Mouse (Mus musculus) embryonic facial prominence, embryonic 14.5 days (tissue): ENCODE data around the gene Hspbap1. TPM values are rescaled to one million over a fixed set of nuclear protein-coding genes. Genes with fewer than 3 reads are reported as not detected.

Source experiments
- ATAC-seq: fragments of 200-750 bp; cut with Nextera tagmentation; 2 replicates; pipeline ENCODE4 v1.8.0; 2017; ENCODE audit warnings: low read depth, moderate number of reproducible peaks, moderate TSS enrichment
- DNase-seq: peaks from one replicate; pipeline ENCODE4 v3.0.0-alpha.2; 2015; ENCODE audit warnings: low spot score
- H3K27ac ChIP-seq: fragments of 300-500 bp; sonication (generic); replicated peaks from 2 replicates; pipeline ENCODE4 v1.5.1; 2014; ENCODE audit warnings: low read depth, mild to moderate bottlenecking, low read length, moderate library complexity
- H3K27me3 ChIP-seq: fragments of 300-500 bp; sonication (generic); replicated peaks from 2 replicates; pipeline ENCODE4 v1.6.1; 2014; ENCODE audit warnings: low read length; ENCODE audit not compliant: control insufficient read depth, insufficient read depth
- H3K36me3 ChIP-seq: fragments of 300-500 bp; sonication (generic); 2 replicates; pipeline ENCODE4 v1.6.1; 2014; ENCODE audit warnings: low read length, mixed read lengths; ENCODE audit not compliant: control insufficient read depth, insufficient read depth
- H3K4me1 ChIP-seq: fragments of 300-500 bp; sonication (generic); 2 replicates; pipeline ENCODE4 v1.6.1; 2014; ENCODE audit warnings: antibody characterized with exemption, low read length; ENCODE audit not compliant: control insufficient read depth, insufficient read depth
- H3K4me2 ChIP-seq: fragments of 300-500 bp; sonication (generic); 2 replicates; pipeline ENCODE4 v1.6.1; 2014; ENCODE audit warnings: low read depth, mild to moderate bottlenecking, low read length, moderate library complexity, mixed read lengths
- H3K4me3 ChIP-seq: fragments of 300-500 bp; sonication (generic); 2 replicates; pipeline ENCODE4 v1.5.1; 2014; ENCODE audit warnings: low read depth, mild to moderate bottlenecking, low read length
- H3K9ac ChIP-seq: fragments of 300-500 bp; sonication (generic); 2 replicates; pipeline ENCODE4 v1.6.1; 2014; ENCODE audit warnings: low read depth, mild to moderate bottlenecking, low read length, moderate library complexity, mixed read lengths
- H3K9me3 ChIP-seq: fragments of 300-500 bp; sonication (generic); 2 replicates; pipeline ENCODE4 v1.6.1; 2016; ENCODE audit warnings: low read length; ENCODE audit not compliant: control insufficient read depth
- WGBS: fragments of 180-500 bp; shearing (Covaris S2); extraction: QIAGEN DNeasy Blood & Tissue Kit; methylation state at CpG from one replicate; pipeline ENCODE4 v1.1.7; 2014; 5-methylcytosine and 5-hydroxymethylcytosine counted together
- polyA plus RNA-seq: library from polyadenylated mRNA; unstranded; fragments of >200 nt; fragmentation: Nextera tagmentation; extraction: Ambion mirVana; gene quantifications from 2 replicates; pipeline ENCODE4 v1.2.1, GENCODE M21; 2014

The Hspbap1 gene
- polyA plus RNA-seq, 1 experiment from 2014 or later: 13.9 TPM

DNA sequence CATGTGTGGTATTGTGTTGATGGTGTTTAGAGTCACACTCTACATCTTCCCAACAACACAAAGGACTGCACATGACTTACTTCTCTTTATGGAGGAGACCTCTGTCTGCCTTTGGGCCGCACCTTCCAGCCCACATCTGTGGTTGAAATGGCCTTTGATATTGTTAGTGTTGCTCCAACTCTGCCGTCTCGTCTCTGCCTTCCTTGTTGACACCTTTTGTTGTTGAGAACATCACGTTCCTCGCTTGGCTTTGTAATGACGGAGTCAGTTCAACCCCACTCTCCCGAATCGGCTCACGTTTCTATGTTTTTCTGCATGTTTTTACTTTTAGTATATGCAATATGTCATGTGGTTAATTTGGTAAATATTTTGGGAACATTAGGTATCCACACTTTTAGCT, 10.9 kb downstream of the Hspbap1 start:
- DNase-seq: no peak
- ATAC-seq: no peak
- Histone ChIP-seq H3K9me3 (no peaks in the 10 kb centered on the region), H3K36me3 (no peaks in the 10 kb centered on the region), H3K4me1 (no peaks in the 10 kb centered on the region), H3K27ac (no peak overlapping the region), H3K4me3 (no peak overlapping the region), H3K9ac (no peak overlapping the region), H3K27me3 (no peaks in the 10 kb centered on the region), H3K4me2 (no peak overlapping the region)
- 90% methylated on average over 9 of the region's 9 CpGs for WGBS

DNA sequence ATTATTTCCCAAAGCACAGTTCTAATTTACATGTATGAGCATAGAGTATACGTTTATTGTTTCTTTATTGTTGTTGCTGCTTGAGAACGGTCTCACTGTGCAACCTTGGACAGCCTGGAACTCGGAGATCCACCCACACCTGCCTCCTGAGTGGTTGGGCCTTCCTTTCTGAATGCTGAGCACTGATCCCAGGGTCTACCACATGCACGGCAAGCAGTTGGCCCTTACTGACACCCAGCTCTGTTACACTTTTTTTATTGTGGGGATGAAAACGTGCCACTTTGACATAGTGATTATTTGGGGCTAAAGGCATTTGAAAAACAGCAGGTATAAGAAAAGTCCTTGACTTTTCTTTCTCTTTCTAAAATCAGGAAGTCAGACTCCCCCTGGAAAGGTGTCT, 11.5 kb downstream of the Hspbap1 start:
- no peak overlapping the region for H3K4me3 ChIP-seq
- no peaks in the 10 kb centered on the region for H3K9me3 ChIP-seq
- no peaks in the 10 kb centered on the region for H3K27me3 ChIP-seq
- no peaks in the 10 kb centered on the region for H3K4me1 ChIP-seq
- H3K27ac ChIP-seq: no peak overlapping the region
- DNase-seq: no peak
- H3K4me2 ChIP-seq: no peak overlapping the region
- no peaks in the 10 kb centered on the region for H3K36me3 ChIP-seq
- WGBS: 87% methylated on average over 5 of the region's 5 CpGs
- no peak overlapping the region for H3K9ac ChIP-seq
- no peak for ATAC-seq

DNA sequence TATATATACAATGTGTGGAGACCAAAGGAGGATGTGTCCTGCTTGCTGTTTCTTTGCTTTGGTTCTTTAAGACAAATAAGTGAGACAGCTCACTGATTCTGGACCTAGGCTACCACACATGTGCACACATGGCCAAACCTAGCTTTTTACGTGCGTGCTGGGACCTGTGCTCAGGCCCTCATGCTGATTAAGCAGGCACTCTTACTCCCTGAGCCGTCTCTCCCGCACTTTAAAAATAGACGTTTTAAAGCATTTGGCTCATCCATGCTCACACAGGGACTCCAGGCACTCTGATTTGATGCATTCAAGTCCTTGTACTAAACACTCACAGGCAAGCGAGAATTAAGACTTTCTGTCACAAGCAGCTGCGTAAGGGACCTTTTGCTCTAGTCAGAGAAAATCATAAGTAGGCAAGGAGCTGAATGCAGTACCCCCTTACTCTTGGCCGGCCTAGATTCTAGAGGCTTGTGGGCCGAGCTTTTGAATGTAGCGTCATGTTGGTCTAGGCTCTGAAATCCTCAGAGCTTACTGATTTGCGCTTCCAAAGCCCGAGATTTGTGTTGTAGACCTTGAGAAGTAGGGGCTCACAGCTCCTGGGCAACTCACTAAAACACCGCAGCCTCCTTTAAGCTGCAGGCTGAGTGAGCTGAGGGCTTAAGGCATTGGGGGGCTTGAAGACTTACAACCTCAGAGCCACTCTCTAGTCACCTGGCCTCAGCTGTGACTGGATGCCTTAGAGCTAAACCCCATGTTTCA, 12.5 kb downstream of the Hspbap1 start:
- DNase-seq (no peak), ATAC-seq (no peak)
- no peak overlapping the region for H3K27ac ChIP-seq
- 83% methylated on average over 13 of the region's 13 CpGs for WGBS
- H3K4me3 ChIP-seq: no peak overlapping the region
- H3K36me3 ChIP-seq: peaks cover 6% of the 10 kb centered on the region; the same call in 1 of the 2 replicates
- H3K9ac ChIP-seq: no peak overlapping the region
- no peak overlapping the region for H3K4me2 ChIP-seq
- H3K4me1 ChIP-seq: no peaks in the 10 kb centered on the region
- no peaks in the 10 kb centered on the region for H3K9me3 ChIP-seq
- H3K27me3 ChIP-seq: no peaks in the 10 kb centered on the region

DNA sequence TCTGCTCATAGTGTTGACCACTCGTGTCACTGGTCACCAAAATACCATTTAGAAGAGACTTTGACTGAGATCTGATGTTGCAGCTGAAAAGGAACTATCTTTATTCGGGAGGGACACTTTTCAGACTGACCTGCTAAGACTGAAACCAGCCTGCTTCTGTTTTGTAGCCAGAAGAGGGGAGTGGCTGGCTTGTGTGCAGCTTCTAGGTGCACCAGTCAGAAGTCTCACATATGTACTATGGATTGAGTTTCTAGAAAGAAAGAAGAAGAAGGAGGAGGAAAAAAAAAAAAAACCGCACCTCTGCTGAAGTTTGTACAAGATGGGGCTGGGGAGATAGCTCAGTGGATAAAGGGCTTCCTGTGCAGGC, 13.0 kb downstream of the Hspbap1 start:
- ATAC-seq (no peak), DNase-seq (no peak)
- no peak overlapping the region for H3K9ac ChIP-seq
- H3K4me2 ChIP-seq: no peak overlapping the region
- no peaks in the 10 kb centered on the region for H3K9me3 ChIP-seq
- WGBS: 72% methylated on average over 3 of the region's 3 CpGs
- H3K27me3 ChIP-seq: no peaks in the 10 kb centered on the region
- no peaks in the 10 kb centered on the region for H3K4me1 ChIP-seq
- H3K27ac ChIP-seq: no peak overlapping the region
- peaks cover 11% of the 10 kb centered on the region; the same call in 1 of the 2 replicates for H3K36me3 ChIP-seq
- no peak overlapping the region for H3K4me3 ChIP-seq

DNA sequence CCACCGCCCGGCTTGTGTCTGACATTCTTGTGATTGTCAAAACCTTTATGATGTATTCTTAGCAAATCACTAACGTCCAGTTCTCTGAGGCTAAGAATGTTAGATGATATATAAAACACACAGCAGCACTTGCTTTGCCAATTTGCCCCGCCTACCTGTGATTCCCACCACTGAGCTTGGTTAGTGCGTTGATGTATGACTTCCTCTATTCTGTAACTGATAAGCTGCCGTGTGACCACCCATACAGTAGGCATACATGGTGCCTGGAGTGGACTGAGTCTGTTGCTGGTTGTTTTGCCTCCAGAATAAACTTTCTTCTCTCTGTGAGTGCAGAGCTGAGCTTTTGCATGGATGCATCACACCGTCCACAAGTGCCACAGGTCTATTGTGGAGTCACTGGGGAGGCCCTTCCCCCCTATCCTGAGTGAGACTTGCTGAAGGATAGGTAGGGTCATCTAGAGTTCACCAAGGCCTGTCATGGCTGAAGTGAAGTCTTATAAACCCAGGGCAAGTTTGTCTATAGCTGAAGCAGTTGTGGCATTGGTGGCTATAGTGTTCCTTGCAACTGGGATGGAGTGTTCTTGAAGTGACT, 14.1 kb downstream of the Hspbap1 start:
- Histone ChIP-seq H3K4me1 (no peaks in the 10 kb centered on the region), H3K4me3 (no peak overlapping the region), H3K27me3 (no peaks in the 10 kb centered on the region), H3K36me3 (peaks cover 21% of the 10 kb centered on the region), H3K4me2 (no peak overlapping the region), H3K9me3 (no peaks in the 10 kb centered on the region), H3K9ac (no peak overlapping the region), H3K27ac (no peak overlapping the region)
- no peak for ATAC-seq
- 83% methylated on average over 7 of the region's 7 CpGs for WGBS
- no peak for DNase-seq

DNA sequence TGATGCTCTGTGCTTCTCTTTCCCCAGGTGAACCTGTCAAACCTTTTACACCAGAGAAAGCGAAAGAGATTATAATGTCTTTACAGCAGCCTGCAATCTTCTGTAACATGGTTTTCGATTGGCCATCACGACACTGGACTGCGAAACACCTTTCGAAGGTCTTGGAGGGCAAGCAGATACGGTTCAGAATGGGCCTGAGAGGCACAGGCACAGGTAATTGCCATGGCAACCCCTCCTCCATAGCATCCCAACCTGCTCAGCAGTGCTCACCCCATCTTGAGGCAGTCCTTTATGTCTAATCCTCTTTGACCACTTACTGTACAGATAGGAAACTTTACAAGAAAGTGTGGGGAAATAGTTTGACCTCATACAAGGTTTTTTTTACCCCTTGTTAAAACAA, 17.0 kb downstream of the Hspbap1 start:
- H3K27me3 ChIP-seq: no peaks in the 10 kb centered on the region

DNA sequence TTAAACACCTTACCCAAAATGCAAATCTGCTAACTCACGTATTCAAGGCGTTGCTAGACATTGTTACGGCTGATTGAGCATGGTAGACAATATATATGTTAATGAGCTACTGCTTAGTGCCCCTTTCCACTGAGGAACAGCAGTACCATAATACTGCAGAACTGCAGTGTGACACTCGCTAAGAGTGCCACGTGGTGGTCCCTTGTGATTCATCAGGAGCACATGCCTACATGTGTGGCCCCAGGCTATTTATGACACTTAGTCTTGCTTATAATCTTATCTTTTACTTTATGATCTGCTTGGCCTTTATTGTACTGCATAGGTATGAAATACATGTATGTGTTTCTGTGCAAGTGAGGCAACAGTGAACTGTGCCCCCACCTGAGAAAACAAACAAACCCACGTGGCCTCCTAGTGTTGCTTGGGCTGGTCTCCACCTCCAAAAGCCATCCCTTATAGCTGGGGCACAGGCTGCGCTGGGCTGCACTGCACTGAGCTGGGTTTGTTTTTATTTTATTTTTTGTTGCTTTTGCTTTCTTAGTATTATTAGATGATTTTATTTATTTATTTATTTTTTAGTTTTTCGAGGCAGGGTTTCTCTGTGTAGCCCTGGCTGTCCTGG, 17.5 kb downstream of the Hspbap1 start:
- Histone ChIP-seq H3K9ac (no peak overlapping the region), H3K4me1 (no peaks in the 10 kb centered on the region), H3K4me2 (no peak overlapping the region), H3K27me3 (no peaks in the 10 kb centered on the region), H3K9me3 (no peaks in the 10 kb centered on the region), H3K27ac (no peak overlapping the region), H3K36me3 (peaks cover 23% of the 10 kb centered on the region), H3K4me3 (no peak overlapping the region)
- 85% methylated on average over 8 of the region's 8 CpGs for WGBS
- no peak for ATAC-seq
- DNase-seq: no peak

More for the DNA sequence above, 17.0 kb downstream of the Hspbap1 start:
- H3K9me3 ChIP-seq: no peaks in the 10 kb centered on the region
- WGBS: 86% methylated on average over 6 of the region's 6 CpGs
- no peak overlapping the region for H3K4me2 ChIP-seq
- DNase-seq (no peak), ATAC-seq (no peak)
- H3K27ac ChIP-seq: no peak overlapping the region
- H3K9ac ChIP-seq: no peak overlapping the region
- no peaks in the 10 kb centered on the region for H3K4me1 ChIP-seq
- H3K36me3 ChIP-seq: peaks cover 23% of the 10 kb centered on the region
- H3K4me3 ChIP-seq: no peak overlapping the region

DNA sequence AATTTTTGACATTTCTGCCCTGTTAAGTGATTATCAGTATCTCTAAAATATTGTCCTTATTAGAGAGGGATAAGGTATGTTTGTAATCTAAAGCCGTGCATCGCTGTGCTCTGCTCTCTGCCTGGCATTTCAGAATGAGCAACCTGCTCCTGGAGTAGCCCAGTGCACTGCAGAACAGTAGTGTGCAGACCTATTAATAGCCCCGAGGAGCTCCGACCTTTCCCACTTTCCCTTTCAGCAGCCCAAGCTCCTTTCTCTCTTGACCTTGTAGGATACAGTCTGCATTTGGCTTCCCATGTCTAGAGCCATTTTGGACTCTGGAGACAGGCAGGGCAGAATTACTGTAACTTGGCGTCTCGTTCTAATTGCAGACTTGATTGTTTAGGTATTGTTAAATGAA, 18.2 kb downstream of the Hspbap1 start:
- ATAC-seq (no peak), DNase-seq (no peak)
- Histone ChIP-seq H3K4me1 (no peaks in the 10 kb centered on the region), H3K36me3 (peaks cover 23% of the 10 kb centered on the region), H3K4me2 (no peak overlapping the region), H3K9me3 (no peaks in the 10 kb centered on the region), H3K4me3 (no peak overlapping the region), H3K9ac (no peak overlapping the region), H3K27me3 (no peaks in the 10 kb centered on the region), H3K27ac (no peak overlapping the region)
- WGBS: 91% methylated on average over 6 of the region's 6 CpGs
